Mouse (Mus musculus) stomach, postnatal 0 days (tissue): ENCODE data around the gene C8g. TPM values are rescaled to one million over a fixed set of nuclear protein-coding genes. Genes with fewer than 3 reads are reported as not detected.

Source experiments
- ATAC-seq: fragments of 200-750 bp; cut with Nextera tagmentation; 2 replicates; pipeline ENCODE4 v1.8.0; 2017; ENCODE audit not compliant: low FRiP score, low TSS enrichment
- DNase-seq: peaks from one replicate; pipeline ENCODE4 v3.0.0-alpha.2; 2016; ENCODE audit warnings: low spot score
- H3K27ac ChIP-seq: fragments of 300-500 bp; sonication (generic); replicated peaks from 2 replicates; pipeline ENCODE4 v1.5.1; 2014; ENCODE audit warnings: mild to moderate bottlenecking, control low read depth
- H3K27me3 ChIP-seq: fragments of 300-500 bp; sonication (generic); 2 replicates; pipeline ENCODE4 v1.6.1; 2014; ENCODE audit warnings: low read length; ENCODE audit not compliant: control insufficient read depth, insufficient read depth
- H3K36me3 ChIP-seq: fragments of 300-500 bp; sonication (generic); 2 replicates; pipeline ENCODE4 v1.6.1; 2014; ENCODE audit warnings: low read length, mixed read lengths; ENCODE audit not compliant: control insufficient read depth, insufficient read depth
- H3K4me1 ChIP-seq: fragments of 300-500 bp; sonication (generic); replicated peaks from 2 replicates; pipeline ENCODE4 v1.6.1; 2014; ENCODE audit warnings: antibody characterized with exemption; ENCODE audit not compliant: control insufficient read depth, insufficient read depth
- H3K4me2 ChIP-seq: fragments of 300-500 bp; sonication (generic); replicated peaks from 2 replicates; pipeline ENCODE4 v1.6.1; 2014; ENCODE audit warnings: low read depth, mild to moderate bottlenecking, control low read depth, moderate library complexity
- H3K4me3 ChIP-seq: fragments of 300-500 bp; sonication (generic); 2 replicates; pipeline ENCODE4 v1.5.1; 2014; ENCODE audit warnings: low read depth, low read length, control low read depth
- H3K9ac ChIP-seq: fragments of 300-500 bp; sonication (generic); 2 replicates; pipeline ENCODE4 v1.6.1; 2014; ENCODE audit warnings: mild to moderate bottlenecking, low read length, control low read depth, mixed read lengths
- H3K9me3 ChIP-seq: fragments of 300-500 bp; sonication (generic); 2 replicates; pipeline ENCODE4 v1.6.1; 2016; ENCODE audit warnings: low read length; ENCODE audit not compliant: control insufficient read depth
- CTCF ChIP-seq: IDR thresholded peaks from 2 replicates; pipeline ENCODE4 v1.5.1; 2016; ENCODE audit warnings: antibody characterized with exemption, low read depth, mild to moderate bottlenecking, moderate library complexity
- EP300 ChIP-seq: optimal IDR thresholded peaks from 2 replicates; pipeline ENCODE3; 2016; ENCODE audit warnings: antibody characterized with exemption
- WGBS: fragments of 180-500 bp; shearing (Covaris S2); extraction: QIAGEN DNeasy Blood & Tissue Kit; methylation state at CpG from one replicate; pipeline ENCODE4 v1.1.7; 2014; 5-methylcytosine and 5-hydroxymethylcytosine counted together
- polyA plus RNA-seq: library from polyadenylated mRNA; unstranded; fragments of >200 nt; fragmentation: Nextera tagmentation; extraction: Ambion mirVana; gene quantifications from 2 replicates; pipeline ENCODE4 v1.2.1, GENCODE M21; 2015

C8g gene
- 2.8 and 3.8 TPM in 2 replicates for polyA plus RNA-seq

DNA sequence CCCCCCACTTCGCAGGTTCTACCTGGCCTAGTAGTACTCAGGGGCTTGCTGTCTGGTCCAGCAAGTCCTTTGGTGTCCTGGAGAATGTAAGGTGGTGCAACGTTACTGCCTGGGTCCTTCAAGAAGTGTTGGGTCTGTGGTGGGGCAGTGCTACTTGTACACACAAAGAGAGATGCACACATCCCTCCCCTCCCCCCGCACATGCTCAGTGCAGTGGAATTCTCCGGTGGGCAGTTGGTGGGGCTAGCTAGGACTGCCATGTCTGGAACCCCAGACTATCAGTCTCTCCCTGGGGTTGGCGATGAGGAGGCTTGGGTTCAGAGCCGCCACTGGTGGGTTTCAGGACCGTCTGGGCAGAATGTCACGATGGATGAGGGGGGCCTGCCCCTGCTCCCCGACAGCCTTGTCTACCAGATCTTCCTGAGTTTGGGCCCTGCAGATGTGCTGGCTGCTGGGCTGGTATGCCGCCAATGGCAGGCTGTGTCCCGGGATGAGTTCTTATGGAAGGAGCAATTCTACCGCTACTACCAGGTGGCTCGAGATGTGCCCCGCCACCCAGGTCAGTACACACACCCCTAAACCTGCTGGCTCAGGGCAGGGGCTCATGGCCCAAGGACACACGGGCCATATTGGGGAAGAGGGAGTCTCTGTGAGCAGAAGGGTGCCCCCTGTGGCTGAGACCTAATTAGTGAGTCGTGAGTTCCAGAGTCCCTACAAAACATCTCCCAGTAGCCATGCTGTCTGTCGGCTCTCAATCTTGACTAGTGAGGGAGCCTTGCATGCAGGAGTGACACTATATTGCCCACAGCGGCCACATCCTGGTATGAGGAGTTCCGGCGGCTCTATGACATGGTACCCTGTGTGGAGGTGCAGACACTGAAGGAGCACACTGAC lies at the start of gene C8g:
Gene C8g (minus strand): TSS at position 127 of the 894 bp plus-strand sequence.
- ATAC-seq (no peak), DNase-seq (no peak)
- TF ChIP-seq CTCF (peak; percentile 22; the same call in 1 of the 2 replicates), EP300 (no peak)
- Histone ChIP-seq H3K36me3 (peaks cover 7% of the 10 kb centered on the region; the same call in 1 of the 2 replicates), H3K27me3 (no peaks in the 10 kb centered on the region), H3K4me1 (0 out of 2 replicates have a peak, but pooled peaks cover 10% of the 10 kb centered on the region), H3K4me3 (peak within 1 kb of the TSS; percentile 84), H3K9me3 (no peaks in the 10 kb centered on the region), H3K27ac (peak within 1 kb of the TSS; percentile 86), H3K9ac (peak within 1 kb of the TSS; percentile 97), H3K4me2 (peak within 1 kb of the TSS; percentile 89)
- WGBS, result 71% methylated on average over 20 of the region's 20 CpGs

DNA sequence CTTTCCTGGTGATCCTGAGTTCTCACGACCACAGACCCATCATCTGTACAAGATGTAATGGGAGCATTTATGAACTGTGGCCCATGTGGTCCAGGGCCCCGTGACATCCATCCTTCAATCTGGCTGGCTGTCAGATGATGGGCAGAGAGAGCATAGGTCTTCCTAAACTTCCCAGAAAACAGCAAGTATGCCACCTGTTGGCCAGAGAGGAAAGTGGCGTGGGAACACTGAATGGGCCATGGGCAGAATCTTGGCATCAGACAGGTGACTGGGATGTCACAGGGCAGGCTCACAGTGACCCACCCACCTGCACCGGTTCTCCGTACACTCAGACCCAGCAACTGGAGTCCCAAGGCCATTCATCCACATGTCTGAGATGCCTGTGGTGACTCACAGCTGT lies 49.7 kb upstream of the C8g start:
- no peak for ATAC-seq
- no peak overlapping the region for H3K4me2 ChIP-seq
- no peak overlapping the region for H3K4me3 ChIP-seq
- no peaks in the 10 kb centered on the region for H3K27me3 ChIP-seq
- H3K9me3 ChIP-seq, result no peaks in the 10 kb centered on the region
- no peaks in the 10 kb centered on the region for H3K36me3 ChIP-seq
- H3K4me1 ChIP-seq, result no peaks in the 10 kb centered on the region
- H3K9ac ChIP-seq, result no peak overlapping the region
- 26% methylated on average over 5 of the region's 5 CpGs for WGBS
- H3K27ac ChIP-seq, result no peak overlapping the region
- TF ChIP-seq CTCF, result peak; percentile 81
- TF ChIP-seq EP300, result no peak
- no peak for DNase-seq

DNA sequence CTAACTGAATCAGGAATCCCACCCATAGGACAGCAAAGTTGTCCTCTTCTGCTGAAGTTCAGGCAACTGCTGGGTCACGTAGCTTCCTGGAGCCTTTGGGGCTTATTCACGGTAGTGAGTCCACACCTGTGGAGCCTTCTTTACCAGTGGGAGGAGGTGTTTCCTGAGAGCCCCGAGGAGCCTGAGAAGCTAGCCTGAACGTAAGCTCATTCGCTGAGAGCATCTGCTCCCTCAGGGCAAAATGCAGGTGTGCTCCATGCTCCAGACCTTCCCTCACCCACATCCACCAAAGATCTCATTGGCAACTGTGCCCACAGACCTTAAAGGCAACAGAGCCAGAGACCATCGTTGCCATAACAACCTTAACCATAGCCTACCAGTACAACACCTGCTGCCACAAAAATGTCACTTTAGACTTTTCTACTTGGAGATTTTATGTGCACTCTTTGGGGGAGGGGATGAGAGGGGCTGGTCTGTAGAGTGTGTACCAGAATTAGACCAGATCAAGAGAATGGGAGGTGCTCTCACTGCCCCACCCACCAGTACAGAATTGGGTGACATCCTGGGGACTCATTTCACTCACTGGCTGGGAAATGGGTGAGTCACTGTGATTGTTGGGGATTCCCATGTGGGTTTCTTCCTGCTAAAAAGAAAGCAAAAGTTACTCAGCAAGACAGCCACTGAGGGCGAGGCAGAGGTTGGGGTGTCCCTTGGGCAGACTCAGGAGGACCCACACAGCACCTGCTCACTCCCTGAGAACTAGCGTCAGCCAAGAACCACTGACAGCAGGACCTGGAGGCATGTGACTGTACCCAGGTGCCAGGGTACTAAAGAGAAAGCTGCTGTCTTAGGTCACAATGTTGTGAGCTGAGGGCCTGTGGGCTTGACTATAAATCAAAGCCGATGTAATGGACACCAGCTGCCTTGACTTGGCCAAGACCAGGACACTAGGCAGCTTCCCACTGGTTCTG lies 47.8 kb upstream of the C8g start:
- no peak for TF ChIP-seq EP300
- no peak for TF ChIP-seq CTCF
- WGBS, result 62% methylated on average over 9 of the region's 9 CpGs
- H3K4me2 ChIP-seq, result no peak overlapping the region

DNA sequence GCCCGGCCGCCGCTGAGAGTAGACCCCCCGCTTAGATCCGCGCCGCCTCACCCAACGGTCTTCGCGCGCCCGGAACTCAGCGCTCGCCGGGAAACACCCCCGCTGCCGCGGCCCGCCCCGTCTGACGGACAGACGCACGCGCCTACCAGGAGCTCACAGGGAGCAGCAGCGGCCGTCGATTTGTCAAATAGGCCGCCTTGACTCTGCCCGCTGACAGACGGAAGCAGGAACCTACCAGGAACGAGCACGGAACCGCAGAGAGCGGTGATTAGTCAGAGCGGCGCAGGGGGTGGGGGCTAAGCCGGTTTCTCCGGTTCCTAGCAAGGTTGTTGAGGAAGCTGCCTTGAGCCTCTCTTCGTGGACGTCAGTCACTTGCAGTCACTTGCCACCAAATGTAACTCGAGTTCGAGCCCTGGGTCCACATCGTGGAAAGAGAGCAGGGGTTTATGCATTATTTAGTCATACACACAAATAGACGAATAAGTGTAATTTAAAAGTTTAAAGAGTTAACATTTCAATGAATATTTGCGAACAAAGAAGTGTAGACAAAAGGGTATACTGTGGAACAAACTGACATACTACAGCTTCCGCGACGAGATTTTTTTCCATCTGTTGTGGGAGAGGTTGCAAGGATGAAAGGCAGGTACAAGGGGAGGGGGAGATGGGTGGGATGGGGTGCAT lies 45.4 kb upstream of the C8g start, which contains the start of gene Traf2:
Gene Traf2 (minus strand): TSS at position 130 of the 681 bp plus-strand sequence.
- ATAC-seq (peak; percentile 100), DNase-seq (peak; percentile 99)
- WGBS, result 2% methylated on average over 48 of the region's 48 CpGs
- Histone ChIP-seq H3K9ac (peak within 1 kb of the TSS; percentile 80), H3K4me3 (peak within 1 kb of the TSS; percentile 76), H3K9me3 (no peaks in the 10 kb centered on the region), H3K36me3 (no peaks in the 10 kb centered on the region), H3K27me3 (no peaks in the 10 kb centered on the region), H3K27ac (peak within 1 kb of the TSS; percentile 61), H3K4me2 (peak within 1 kb of the TSS; percentile 79), H3K4me1 (no peaks in the 10 kb centered on the region)
- TF ChIP-seq CTCF (no peak), EP300 (peak; percentile 86)

More for the DNA sequence above, 47.8 kb upstream of the C8g start:
- H3K27ac ChIP-seq, result no peak overlapping the region
- no peaks in the 10 kb centered on the region for H3K36me3 ChIP-seq
- ATAC-seq (no peak), DNase-seq (no peak)
- no peaks in the 10 kb centered on the region for H3K9me3 ChIP-seq
- no peak overlapping the region for H3K4me3 ChIP-seq
- no peak overlapping the region for H3K9ac ChIP-seq
- no peaks in the 10 kb centered on the region for H3K4me1 ChIP-seq
- H3K27me3 ChIP-seq, result no peaks in the 10 kb centered on the region
